Mouse (Mus musculus): Measurements from ENCODE around the gene Olfr1337.

DNA sequence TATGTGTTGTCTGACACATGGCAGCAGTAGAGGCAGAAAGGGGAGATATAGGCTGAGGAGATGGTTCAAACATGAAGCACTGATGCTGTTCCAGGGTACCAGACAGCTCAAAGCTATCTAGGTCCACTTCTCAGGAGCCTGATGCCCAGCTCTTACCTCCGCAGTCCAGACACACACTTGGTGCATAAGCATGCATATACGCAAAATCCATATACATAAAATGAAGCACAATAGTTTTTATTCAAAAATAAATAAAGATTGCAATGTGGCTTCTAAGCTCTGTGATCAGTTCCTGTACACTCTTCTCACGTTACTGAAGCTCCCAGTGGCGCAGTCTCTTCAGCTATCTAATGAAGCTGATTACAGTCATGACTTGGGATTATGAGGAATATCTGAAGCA is 27.5 kb upstream of the Olfr1337 start, which contains the start of gene Olfr1335:
- TF ChIP-seq CTCF (conservative IDR thresholded peaks at IDR 0.05; ENCODE audit: low read length) (no peak), POU5F1 (IDR thresholded peaks at IDR 0.05; ENCODE audit: borderline replicate concordance, low read length) (no peak), NANOG (IDR thresholded peaks at IDR 0.05; ENCODE audit: borderline replicate concordance, low read length) (no peak)

All from E14TG2a.4 (cell line).